Mouse (Mus musculus) CH12.LX (cell line): ENCODE results near the gene Slc9a3r2. TPM values are rescaled to one million over a fixed set of nuclear protein-coding genes. Genes with fewer than 3 reads are reported as not detected.

ENCODE experiments used
- DNase-seq: peaks from one replicate; pipeline ENCODE4 v3.0.0-alpha.2; 2013; ENCODE audit errors: extremely low read depth
- H3K27ac ChIP-seq: 2 replicates; pipeline ENCODE4 v1.5.1; 2012; ENCODE audit warnings: low read depth, mild to moderate bottlenecking, control low read depth, moderate library complexity; ENCODE audit not compliant: insufficient read depth
- H3K27me3 ChIP-seq: replicated peaks from 2 replicates; pipeline ENCODE3; 2012; ENCODE audit warnings: inconsistent platforms
- H3K36me3 ChIP-seq, 2 experiments: replicated peaks in 1 of 2; 2 replicates each; pipeline versions ENCODE3 to v1.6.1; 2012; ENCODE audit warnings: inconsistent platforms in 1 of 2, low read length in 1 of 2, mild to moderate bottlenecking in 1 of 2, mixed read lengths in 1 of 2, moderate library complexity in 1 of 2; ENCODE audit not compliant: control insufficient read depth in 1 of 2, insufficient read depth in 1 of 2
- H3K4me1 ChIP-seq, 2 experiments: 2 replicates each; pipeline ENCODE4 v1.6.1; 2012; ENCODE audit warnings: inconsistent platforms in 1 of 2, moderate library complexity in 1 of 2; ENCODE audit not compliant: insufficient read depth in 2 of 2, control insufficient read depth in 1 of 2
- H3K4me2 ChIP-seq: 2 replicates; pipeline ENCODE4 v1.6.1; 2012; ENCODE audit warnings: low read depth, mild to moderate bottlenecking, control low read depth; ENCODE audit not compliant: poor library complexity, insufficient read depth, severe bottlenecking
- H3K4me3 ChIP-seq, 3 experiments: fragments of 150-350 bp in 1 of 3; sonication (generic) in 1 of 3; replicated peaks in 1 of 3; 2 replicates each; pipeline versions ENCODE3 to v1.5.1; 2011 to 2012; ENCODE audit warnings: low read depth in 2 of 3, low read length in 2 of 3, mild to moderate bottlenecking in 2 of 3, moderate library complexity in 2 of 3, control low read depth in 1 of 3, improper control_type of control experiment in 1 of 3, inconsistent platforms in 1 of 3, mixed read lengths in 1 of 3; ENCODE audit not compliant: poor library complexity in 1 of 3
- H3K79me2 ChIP-seq: replicated peaks from 2 replicates; pipeline ENCODE4 v1.6.1; 2012; ENCODE audit warnings: mild to moderate bottlenecking, moderate library complexity; ENCODE audit not compliant: control insufficient read depth, poor library complexity, insufficient read depth, severe bottlenecking; ENCODE audit errors: extremely low read depth
- H3K9ac ChIP-seq: 2 replicates; pipeline ENCODE4 v1.6.1; 2012; ENCODE audit warnings: low read depth, mild to moderate bottlenecking, control low read depth, moderate library complexity; ENCODE audit not compliant: insufficient read depth
- H3K9me3 ChIP-seq: replicated peaks from 2 replicates; pipeline ENCODE3; 2012; ENCODE audit warnings: low read length, inconsistent platforms, mixed read lengths
- ELF1 ChIP-seq: IDR thresholded peaks from 2 replicates; pipeline ENCODE4 v1.6.1; 2014; ENCODE audit warnings: low read depth, mild to moderate bottlenecking, inconsistent platforms, low read length, improper control_type of control experiment
- ETS1 ChIP-seq: conservative IDR thresholded peaks from 2 replicates; pipeline ENCODE4 v1.6.1; 2012; ENCODE audit warnings: low read depth, mild to moderate bottlenecking, inconsistent platforms, low read length, improper control_type of control experiment, moderate library complexity
- IRF4 ChIP-seq: IDR thresholded peaks from 2 replicates; pipeline ENCODE4 v1.6.1; 2014; ENCODE audit warnings: low read depth, mild to moderate bottlenecking, inconsistent platforms, low read length, improper control_type of control experiment
- JUND ChIP-seq: conservative IDR thresholded peaks from 2 replicates; pipeline ENCODE4 v1.6.1; 2011; ENCODE audit warnings: low read depth, low read length, improper control_type of control experiment
- KAT2A ChIP-seq: IDR thresholded peaks from 2 replicates; pipeline ENCODE4 v1.6.1; 2012; ENCODE audit warnings: low read length, improper control_type of control experiment, inconsistent platforms; ENCODE audit not compliant: insufficient replicate concordance
- MAFK ChIP-seq: IDR thresholded peaks from 2 replicates; pipeline ENCODE4 v1.6.1; 2011; ENCODE audit warnings: low read length, improper control_type of control experiment; ENCODE audit not compliant: insufficient replicate concordance
- MAX ChIP-seq: IDR thresholded peaks from 2 replicates; pipeline ENCODE4 v1.6.1; 2011; ENCODE audit warnings: low read length, improper control_type of control experiment
- PAX5 ChIP-seq: IDR thresholded peaks from 2 replicates; pipeline ENCODE4 v1.6.1; 2012; ENCODE audit warnings: low read length, inconsistent platforms, mixed read lengths
- POLR2AphosphoS2 ChIP-seq: IDR thresholded peaks from 2 replicates; pipeline ENCODE4 v1.6.1; 2011; ENCODE audit warnings: low read depth, low read length, improper control_type of control experiment
- RCOR1 ChIP-seq: conservative IDR thresholded peaks from 2 replicates; pipeline ENCODE4 v1.6.1; 2012; ENCODE audit warnings: low read depth, mild to moderate bottlenecking, inconsistent platforms, low read length, improper control_type of control experiment
- TBP ChIP-seq: conservative IDR thresholded peaks from 2 replicates; pipeline ENCODE4 v1.6.1; 2011; ENCODE audit warnings: low read depth, low read length, improper control_type of control experiment
- USF1 ChIP-seq: IDR thresholded peaks from 2 replicates; pipeline ENCODE4 v1.6.1; 2014; ENCODE audit warnings: low read depth, mild to moderate bottlenecking, inconsistent platforms, low read length, improper control_type of control experiment
- USF2 ChIP-seq: conservative IDR thresholded peaks from 2 replicates; pipeline ENCODE4 v1.6.1; 2011; ENCODE audit warnings: low read depth, low read length, improper control_type of control experiment
- ZKSCAN1 ChIP-seq: IDR thresholded peaks from 2 replicates; pipeline ENCODE4 v1.6.1; 2012; ENCODE audit warnings: low read depth, inconsistent platforms, low read length, improper control_type of control experiment, borderline replicate concordance
- dilution Hi-C: fragments of 300-500 bp; cut with MboI; formaldehyde crosslinking; loops from 2 replicates; pipeline ENCODE4 v1.14.3; 2020; ENCODE audit warnings: low sequenced_read_pairs; ENCODE audit not compliant: extremely low pct_unique_long_range_greater_than_20kb, extremely low pct_ligation_motif_present
- in situ Hi-C: fragments of 300-500 bp; cut with MboI; formaldehyde crosslinking; loops from 3 replicates; pipeline ENCODE4 v1.14.3; 2019; ENCODE audit warnings: low sequenced_read_pairs, low pct_ligation_motif_present, low pct_unique_long_range_greater_than_20kb, mixed read lengths
- polyA plus RNA-seq: library from polyadenylated mRNA; unstranded; fragments of >175 nt; gene quantifications from 2 replicates; pipeline ENCODE4 v1.2.1, GENCODE M21; 2012; ENCODE audit warnings: low read depth; ENCODE audit not compliant: insufficient read length
- total RNA-seq, 2 experiments: library from RNA; depleted of rRNA; stranded (reverse); fragments of 300-350 nt in 1 of 2; fragments of >200 nt in 1 of 2; gene quantifications; 2 replicates each; pipeline ENCODE4 v1.2.3; 2012 to 2014

The Slc9a3r2 gene
- total and polyA plus RNA-seq, 3 experiments = 2.1 to 5.5 (median 4.8) TPM

- Histone ChIP-seq H3K9me3 (no peaks in the 10 kb centered on the region), H3K79me2 (no peaks in the 10 kb centered on the region), H3K9ac (no peak overlapping the region), H3K4me1 (peaks cover 11 to 38% of the 10 kb centered on the region in 2 experiments), H3K4me2 (no peak overlapping the region), H3K27ac (no peak overlapping the region), H3K36me3 (peaks cover 8 to 19% of the 10 kb centered on the region in 2 experiments), H3K27me3 (peaks cover 27% of the 10 kb centered on the region), H3K4me3 (no peak overlapping the region)
- peak; percentile 38 for DNase-seq
- dilution Hi-C loops = no loop called here
- TF ChIP-seq ZKSCAN1 = no peak
- no peak for TF ChIP-seq USF1
- TF ChIP-seq MAFK = no peak
- no peak for TF ChIP-seq ETS1
- no peak for TF ChIP-seq TBP
- in situ Hi-C loops = no loop called here
Observed at GRCm38 (mm10) chr17:24692385-24692784, 42.3 kb upstream of the Slc9a3r2 start.

GRCm38 (mm10) chr17:24689251-24690081 is 39.3 kb upstream of the Slc9a3r2 start, which contains the start of gene Syngr3:
Gene Syngr3 (minus strand): TSS chr17:24689955.
- H3K79me2 ChIP-seq = no peaks in the 10 kb centered on the region
- H3K4me1 ChIP-seq = peaks cover 14 to 34% of the 10 kb centered on the region in 2 experiments
- DNase-seq = no peak
- peaks cover 8 to 18% of the 10 kb centered on the region in 2 experiments for H3K36me3 ChIP-seq
- dilution Hi-C loops = no loop called here
- in situ Hi-C loops = no loop called here
- H3K4me2 ChIP-seq = peak within 1 kb of the TSS; percentile 95
- TF ChIP-seq RCOR1 (no peak), KAT2A (no peak)
- peak within 1 kb of the TSS; percentile 29; the same call in 1 of the 2 replicates for H3K9ac ChIP-seq
- peak within 1 kb of the TSS; percentile 17 to 76 (median 54) for H3K4me3 ChIP-seq
- no peak within 1 kb of the TSS for H3K27ac ChIP-seq
- peaks cover 27% of the 10 kb centered on the region for H3K27me3 ChIP-seq
- no peaks in the 10 kb centered on the region for H3K9me3 ChIP-seq

GRCm38 (mm10) chr17:24687599-24687998 is 37.5 kb upstream of the Slc9a3r2 start:
- no peaks in the 10 kb centered on the region for H3K9me3 ChIP-seq
- H3K9ac ChIP-seq = no peak overlapping the region
- in situ Hi-C loops = no loop called here
- peaks cover 27% of the 10 kb centered on the region for H3K27me3 ChIP-seq
- H3K4me3 ChIP-seq = peak overlapping the region in 1 of 3 experiments; percentile 48
- no peak for DNase-seq
- TF ChIP-seq POLR2AphosphoS2 (no peak), JUND (no peak), IRF4 (no peak), ELF1 (no peak), RCOR1 (no peak), KAT2A (no peak), MAX (no peak), USF2 (no peak), PAX5 (no peak)
- H3K4me2 ChIP-seq = 0 out of 2 replicates have a peak overlapping the region, but pooled peaks have one; percentile 66
- H3K36me3 ChIP-seq = peaks cover 0 to 4% of the 10 kb centered on the region in 2 experiments
- peaks cover 13 to 20% of the 10 kb centered on the region in 2 experiments for H3K4me1 ChIP-seq
- dilution Hi-C loops = no loop called here
- H3K79me2 ChIP-seq = no peaks in the 10 kb centered on the region
- no peak overlapping the region for H3K27ac ChIP-seq
